9 mouse cellular contexts compared by ENCODE assay signal in genomic region chr3:129202871-129203740, GRCm38 (mm10). TPM values are rescaled to one million over a fixed set of nuclear protein-coding genes. Genes with fewer than 3 reads are reported as not detected.
DNase-seq lines count a peak whose midpoint lies in the region; ATAC-seq lines count a peak whose summit lies in the region.
"Had no signal": no experiment of that assay in that cellular context is flagged by ENCODE, and none has a peak within 500 bp of the region (broad histone marks: within the 10 kb centered on the region; RNA-seq: fewer than 3 reads in every experiment).

No protein-coding gene starts in this region.

- no peaks in the 10 kb centered on the region for H3K36me3 ChIP-seq in kidney, embryonic 15.5 days
- H3K36me3 ChIP-seq in embryonic facial prominence, embryonic 10.5 days (replicated peaks): no peaks in the 10 kb centered on the region
- no peaks in the 10 kb centered on the region for H3K36me3 ChIP-seq in intestine, embryonic 16.5 days (ENCODE audit: control insufficient read depth, insufficient read depth, low read length)

- no peak for ATAC-seq in kidney, embryonic 15.5 days (replicated peaks; ENCODE audit: low FRiP score)
- ATAC-seq in intestine, embryonic 16.5 days: no peak

- peaks cover 94% of the 10 kb centered on the region for H3K27me3 ChIP-seq in kidney, embryonic 15.5 days
- peaks cover 99% of the 10 kb centered on the region for H3K27me3 ChIP-seq in embryonic facial prominence, embryonic 10.5 days (replicated peaks; ENCODE audit: low read depth, poor library complexity, severe bottlenecking)
- peaks cover 52% of the 10 kb centered on the region for H3K27me3 ChIP-seq in intestine, embryonic 16.5 days (replicated peaks; ENCODE audit: control insufficient read depth, insufficient read depth, low read length)

- peaks cover 36% of the 10 kb centered on the region for H3K4me1 ChIP-seq in kidney, embryonic 15.5 days
- H3K4me1 ChIP-seq in embryonic facial prominence, embryonic 10.5 days: peaks cover 42% of the 10 kb centered on the region
- peaks cover 13% of the 10 kb centered on the region for H3K4me1 ChIP-seq in intestine, embryonic 16.5 days (ENCODE audit: control insufficient read depth, insufficient read depth, low read length)

- no peaks in the 10 kb centered on the region for H3K9me3 ChIP-seq in kidney, embryonic 15.5 days (replicated peaks)
- no peaks in the 10 kb centered on the region for H3K9me3 ChIP-seq in embryonic facial prominence, embryonic 10.5 days
- H3K9me3 ChIP-seq in intestine, embryonic 16.5 days (ENCODE audit: control insufficient read depth, low read length): no peaks in the 10 kb centered on the region

- H3K4me3 ChIP-seq in kidney, embryonic 15.5 days (replicated peaks): peak overlapping the region; percentile 8; the same call in 1 of the 2 replicates
- peak overlapping the region; percentile 62 for H3K4me3 ChIP-seq in embryonic facial prominence, embryonic 10.5 days
- H3K4me3 ChIP-seq in intestine, embryonic 16.5 days (ENCODE audit: low read length): peak overlapping the region; percentile 31

- under 1% methylated on average over 36 of the region's 36 CpGs for WGBS in kidney, embryonic 15.5 days
- WGBS in embryonic facial prominence, embryonic 10.5 days: under 1% methylated on average over 36 of the region's 36 CpGs
- WGBS in intestine, embryonic 16.5 days: 30% methylated on average over 36 of the region's 36 CpGs

- no peak overlapping the region for H3K27ac ChIP-seq in kidney, embryonic 15.5 days
- H3K27ac ChIP-seq in embryonic facial prominence, embryonic 10.5 days (replicated peaks): peak overlapping the region; percentile 81
- peak overlapping the region; percentile 8; the same call in 1 of the 2 replicates for H3K27ac ChIP-seq in intestine, embryonic 16.5 days (ENCODE audit: low read length)

- H3K9ac ChIP-seq in kidney, embryonic 15.5 days: no peak overlapping the region
- peak overlapping the region; percentile 53 for H3K9ac ChIP-seq in intestine, embryonic 16.5 days (ENCODE audit: low read depth, low read length)

- DNase-seq in kidney, postnatal 25 days: no peak
- peak; percentile 66 for DNase-seq in embryonic facial prominence, embryonic 10.5 days (ENCODE audit: low spot score)
- DNase-seq in retina, postnatal 1 day: peak; percentile 34
- no peak for DNase-seq in frontal cortex, postnatal 14 days (ENCODE audit: low spot score in 2 of 2)
- no peak for DNase-seq in adrenal gland, postnatal 36 days
- DNase-seq: cerebellum, adult 8-10 months had no signal

- H3K4me2 ChIP-seq in kidney, embryonic 15.5 days: peak overlapping the region; percentile 85; the same call in 1 of the 2 replicates
- H3K4me2 ChIP-seq in intestine, embryonic 16.5 days (ENCODE audit: low read depth, low read length): peak overlapping the region; percentile 93

RNA-seq across cellular contexts. Expression of gene Pitx2, which starts 3.4 kb away (rescaled TPM):
- polyA plus RNA-seq in kidney, embryonic 15.5 days (2015; fragmentation: Nextera tagmentation; extraction: Ambion mirVana): 6.2 and 9.8 TPM in 2 replicates
- polyA plus RNA-seq in embryonic facial prominence, embryonic 10.5 days (2016; fragmentation: Nextera tagmentation; extraction: Ambion mirVana): 41.4 and 43.8 TPM in 2 replicates
- 28.1 and 29.0 TPM in 2 replicates for polyA plus RNA-seq in intestine, embryonic 16.5 days (2015; fragmentation: Nextera tagmentation; extraction: Ambion mirVana)
- total RNA-seq in adrenal gland, postnatal 36 days (2021): not detected
- total RNA-seq: left cerebral cortex, postnatal 36 days had no signal

Comparison
In these comparisons a context has a peak if more than half of its experiments do, and no peak if none do; other contexts are left out.
1. H3K4me3 ChIP-seq: peak in every context shown above with its lines; median percentile 62 in embryonic facial prominence, embryonic 10.5 days; 31 in intestine, embryonic 16.5 days; 8 in kidney, embryonic 15.5 days.
2. DNase-seq: peak in embryonic facial prominence, embryonic 10.5 days (single experiment) and retina, postnatal 1 day (single experiment); none in kidney, postnatal 25 days (0 of 2), frontal cortex, postnatal 14 days (0 of 2) and adrenal gland, postnatal 36 days (0 of 2).